Mouse (Mus musculus) brain, embryonic 18.5 days (tissue): ENCODE results near the gene Cfap46.

ENCODE experiments used
- DNase-seq: peaks from one replicate; pipeline ENCODE4 v3.0.0-alpha.2; 2012; ENCODE audit warnings: low read depth, low spot score

The Cfap46 gene

DNA sequence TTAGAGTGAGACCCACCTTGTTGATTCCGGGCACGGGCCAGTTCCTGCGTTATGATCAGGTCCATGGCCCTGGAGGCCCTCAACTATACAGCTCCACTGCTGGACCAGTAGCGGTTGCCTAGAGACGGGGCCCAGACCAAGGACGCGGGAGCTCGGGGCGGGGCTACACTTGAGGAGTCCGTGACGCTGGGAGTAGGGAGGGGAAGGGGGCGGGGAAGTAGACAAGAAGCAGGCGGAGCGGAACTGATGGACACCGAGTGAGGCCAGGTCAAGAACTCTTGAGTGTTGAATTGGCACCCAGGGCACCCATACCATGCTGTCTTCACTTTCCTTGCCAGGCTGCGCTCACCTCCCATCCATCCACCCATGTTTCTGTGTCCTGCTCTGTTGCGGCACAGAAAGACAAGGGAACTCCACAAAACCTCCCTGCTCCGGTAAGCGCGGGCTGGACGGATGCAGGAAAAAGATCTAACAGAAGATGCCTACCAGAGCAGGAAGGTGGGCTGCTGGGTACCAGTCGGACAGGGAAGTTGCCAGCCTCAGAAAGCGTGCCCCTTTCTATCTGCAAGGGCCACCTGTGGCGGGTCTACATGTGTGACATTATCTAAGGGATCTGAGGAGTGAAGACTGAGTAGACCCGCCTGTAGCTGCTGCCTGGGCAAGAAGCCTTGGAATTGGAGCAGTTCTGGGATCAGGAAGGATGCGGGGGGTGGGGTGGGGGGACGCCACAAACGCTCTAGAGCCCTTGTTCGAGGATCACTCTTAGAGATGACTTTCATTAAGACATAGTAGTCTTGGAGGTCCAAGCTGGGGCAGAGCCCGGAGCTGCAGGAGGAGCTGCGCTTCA is at the start of gene Cfap46:
Gene Cfap46 (minus strand): TSS at position 112 of the 847 bp plus-strand sequence.
- DNase-seq: peak; percentile 54

DNA sequence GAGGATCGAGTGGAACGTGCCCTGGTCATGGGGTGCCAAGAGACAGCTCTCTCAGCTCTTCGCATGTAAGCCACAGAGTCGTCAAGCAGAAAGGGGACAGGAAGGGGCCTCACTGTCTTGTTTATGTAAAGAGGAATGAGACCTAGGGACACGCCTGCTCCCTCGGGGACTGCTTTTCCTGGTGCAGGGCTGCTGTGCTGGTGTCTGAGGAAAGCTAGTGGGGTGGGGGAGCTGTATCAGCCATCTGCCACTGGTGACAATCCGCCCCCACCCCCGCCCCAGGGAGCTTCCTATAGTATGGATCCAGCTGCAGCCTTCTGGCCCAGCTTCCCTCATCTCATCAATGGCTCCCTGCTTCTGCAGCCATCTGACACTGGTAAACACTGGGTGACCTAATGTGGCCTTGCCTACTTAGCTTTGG is 47.7 kb upstream of the Cfap46 start:
- DNase-seq: no peak

DNA sequence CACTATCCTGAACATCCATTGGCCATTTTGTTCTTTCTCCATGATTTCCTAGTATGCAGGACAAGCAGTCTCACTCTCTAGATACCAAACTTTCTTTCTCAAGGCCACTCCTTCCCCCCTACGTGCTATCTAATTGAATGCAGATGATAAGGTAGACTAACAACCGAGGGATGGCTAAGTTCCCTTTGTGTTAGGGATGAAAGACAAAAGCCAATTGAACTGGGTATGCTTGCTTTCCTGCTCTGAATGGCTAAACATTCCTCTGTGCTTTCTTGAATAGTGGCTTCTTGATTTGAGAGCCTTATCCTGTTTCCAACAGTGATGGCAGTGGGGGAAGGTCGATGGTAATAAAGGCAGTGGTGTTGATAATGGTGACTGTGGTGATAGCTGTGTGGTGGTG is 43.5 kb upstream of the Cfap46 start:
- DNase-seq: no peak

DNA sequence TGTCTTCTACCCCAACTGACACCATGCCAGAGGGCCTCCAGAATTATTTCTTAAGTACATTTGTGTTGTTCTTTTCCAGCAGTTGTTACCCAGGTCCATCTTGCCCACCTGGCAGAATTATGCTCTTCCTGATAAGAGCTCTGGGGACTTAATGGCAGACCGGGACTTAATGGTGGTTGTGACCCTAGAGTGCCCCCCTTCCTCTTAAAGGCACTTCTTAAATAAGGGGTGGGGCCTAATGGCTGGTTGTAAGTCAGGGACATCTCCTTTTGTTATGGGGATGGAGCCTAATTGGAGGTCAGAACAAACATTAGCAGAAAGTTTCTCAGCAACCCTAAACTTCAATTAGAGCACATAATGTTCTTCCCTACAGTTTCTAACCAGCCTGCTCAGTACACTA is 42.0 kb upstream of the Cfap46 start:
- no peak for DNase-seq

DNA sequence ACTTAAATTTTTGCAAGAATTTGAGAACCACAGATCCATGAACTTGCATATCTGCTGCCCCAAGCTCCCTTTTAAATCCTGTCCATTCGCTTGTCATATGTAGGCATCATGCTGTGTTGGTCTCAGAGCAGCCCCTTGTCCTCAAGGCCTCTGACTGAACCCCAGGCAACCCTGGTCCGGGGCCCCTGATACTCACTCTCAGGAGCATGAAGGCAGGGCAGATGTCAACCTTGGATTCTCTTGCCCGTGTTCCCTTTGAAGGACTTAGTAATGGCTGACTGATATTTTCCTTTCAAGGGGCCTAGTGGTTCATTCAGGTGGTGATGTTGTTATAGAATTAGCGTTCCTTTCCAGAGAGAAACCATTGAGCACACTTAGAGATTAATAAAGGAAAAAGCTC is 40.4 kb upstream of the Cfap46 start:
- DNase-seq: no peak

DNA sequence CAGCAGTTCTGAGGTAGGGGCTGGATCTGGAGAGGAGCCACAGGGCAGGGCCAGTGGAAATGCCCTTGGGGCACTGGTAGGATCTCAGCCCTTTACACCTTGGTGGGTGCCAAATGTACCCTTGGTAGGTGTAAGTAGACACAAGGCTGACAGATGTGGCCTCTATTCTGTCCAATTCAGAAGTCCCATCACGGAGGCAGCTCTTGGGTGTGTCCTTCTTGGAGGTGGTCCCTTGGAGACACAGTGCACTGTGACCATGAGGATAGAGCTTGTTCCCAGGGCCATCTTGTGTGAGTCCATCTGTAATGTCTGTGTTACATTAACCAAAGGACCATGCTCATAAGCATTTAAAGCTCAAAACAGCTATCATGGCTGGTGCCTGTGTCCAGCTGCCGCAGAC is 37.6 kb upstream of the Cfap46 start:
- no peak for DNase-seq

DNA sequence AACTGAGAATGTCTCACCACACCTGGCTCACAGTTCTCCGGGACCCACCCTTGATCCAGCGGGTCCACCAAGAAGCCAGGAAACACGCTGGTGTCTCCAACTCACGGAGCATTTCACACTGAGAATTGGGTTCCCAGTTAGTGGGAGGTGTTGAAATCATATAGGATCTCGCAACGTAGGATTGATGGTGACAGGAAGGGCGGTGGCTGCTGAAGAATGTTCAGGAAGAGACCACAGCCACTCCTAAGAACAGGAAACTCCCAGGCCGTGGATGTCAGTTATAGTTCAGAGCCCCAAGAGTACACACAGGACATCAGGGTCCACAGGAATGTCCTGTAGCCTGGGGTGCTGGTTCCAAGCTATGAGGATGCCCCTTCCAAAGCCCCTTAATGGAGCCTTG is 34.2 kb upstream of the Cfap46 start:
- no peak for DNase-seq

DNA sequence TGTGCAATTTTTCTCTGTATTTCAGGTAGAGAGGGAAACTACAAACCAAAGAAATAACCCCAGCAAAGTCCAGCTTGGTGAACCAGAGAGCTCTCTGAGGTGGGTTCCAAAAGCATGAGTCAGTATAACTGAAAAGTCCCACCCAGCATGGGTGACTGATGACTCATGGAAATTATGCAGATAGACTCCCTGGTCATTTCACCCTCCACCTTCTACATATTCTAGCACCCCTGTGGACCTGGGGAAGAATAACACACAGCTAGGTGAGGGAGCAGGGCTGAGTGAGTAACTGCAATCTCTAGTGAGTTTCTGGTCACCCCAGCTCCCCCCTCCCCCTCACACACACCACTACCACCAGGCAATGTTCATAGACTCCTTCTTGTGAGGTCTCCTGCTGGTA is 28.2 kb upstream of the Cfap46 start:
- DNase-seq: no peak

DNA sequence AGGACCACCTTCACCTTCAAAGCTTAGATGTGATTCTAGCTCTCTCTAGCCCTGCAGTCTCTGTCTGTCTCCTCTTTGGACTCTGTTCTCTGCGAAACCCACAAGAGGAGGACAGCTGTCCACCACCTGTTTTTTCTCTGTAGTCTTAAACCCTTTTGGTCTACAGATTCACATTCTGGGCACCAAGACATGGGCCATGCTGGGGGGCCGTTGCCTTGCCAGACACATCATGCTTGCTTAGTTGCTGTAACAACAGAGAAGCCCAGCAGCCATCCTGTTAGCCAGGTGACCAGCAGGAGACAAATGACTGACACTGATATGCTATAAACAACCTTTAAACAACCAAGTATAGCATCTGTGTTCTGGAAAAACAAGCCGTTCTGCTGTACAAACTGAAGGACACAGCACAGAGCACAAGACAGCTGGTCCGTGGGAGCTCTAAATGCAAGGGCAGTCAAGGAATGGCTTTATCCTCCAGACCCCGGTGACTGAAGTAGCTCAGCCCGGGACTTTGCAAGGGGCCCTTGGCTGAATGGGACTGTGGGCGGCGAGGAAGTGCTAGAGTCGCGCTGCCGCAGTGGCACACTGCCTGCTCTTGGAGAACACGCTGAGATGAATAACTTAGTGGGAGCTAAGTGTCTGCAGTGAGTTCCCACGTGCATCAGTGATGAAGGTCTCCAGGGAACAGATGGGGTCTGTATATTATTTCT is 22.9 kb upstream of the Cfap46 start:
- DNase-seq: no peak

DNA sequence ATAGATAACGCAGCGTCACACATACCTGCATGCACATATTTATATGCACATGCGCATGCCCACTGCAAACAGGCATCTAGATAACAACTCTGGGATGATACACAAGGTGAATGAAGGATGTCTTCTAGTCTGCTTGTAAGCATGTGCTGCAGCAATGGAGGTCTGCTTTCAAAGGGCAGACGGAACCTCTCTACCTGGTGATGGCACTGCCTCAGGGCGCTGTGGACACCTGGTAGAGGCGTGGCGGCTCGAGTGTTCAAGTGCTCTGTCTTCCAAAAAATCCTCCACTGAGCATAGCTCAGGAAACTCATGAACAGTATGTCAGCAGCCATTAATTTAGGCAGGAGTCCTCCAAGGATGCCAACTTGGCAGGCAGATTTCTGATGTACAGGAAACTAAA is 22.2 kb upstream of the Cfap46 start:
- DNase-seq: no peak

DNA sequence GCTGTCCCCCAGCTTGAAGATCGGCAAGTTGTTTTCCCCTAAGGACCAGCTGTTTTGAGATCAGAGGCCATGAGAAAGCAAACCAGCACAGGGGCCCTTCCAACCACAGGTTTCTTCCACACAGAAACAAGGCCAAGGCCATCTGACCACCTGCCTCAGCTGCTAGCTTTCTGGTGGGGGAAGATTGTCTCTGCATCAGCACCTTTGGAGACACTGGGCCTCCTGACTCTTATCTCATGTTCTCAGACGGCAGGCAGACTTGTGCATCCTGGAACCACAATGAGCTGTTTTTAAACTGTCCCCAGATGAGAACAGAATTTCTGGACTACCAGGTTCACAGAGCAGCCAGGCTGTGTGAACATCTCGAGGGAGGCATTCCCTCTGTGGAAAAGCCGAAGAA is 21.5 kb upstream of the Cfap46 start:
- no peak for DNase-seq

DNA sequence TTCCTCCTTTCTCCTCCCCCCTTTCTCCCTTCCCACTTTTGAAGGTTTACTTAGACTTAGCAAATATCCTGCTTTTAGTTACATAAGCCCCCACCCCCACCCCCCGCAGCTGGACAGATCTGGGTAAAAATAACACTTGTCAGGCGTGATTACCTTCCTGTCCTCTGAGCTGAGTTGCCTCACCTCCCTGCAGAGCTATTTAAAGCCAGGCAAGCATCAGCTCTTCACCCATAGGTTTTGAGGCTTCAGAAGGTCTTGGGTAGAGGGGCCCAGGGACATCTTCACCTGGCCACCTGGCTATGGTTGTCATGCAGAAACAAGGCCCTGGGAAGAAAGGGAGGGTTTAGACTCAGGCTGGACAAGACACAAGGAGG is 20.2 kb upstream of the Cfap46 start:
- no peak for DNase-seq

DNA sequence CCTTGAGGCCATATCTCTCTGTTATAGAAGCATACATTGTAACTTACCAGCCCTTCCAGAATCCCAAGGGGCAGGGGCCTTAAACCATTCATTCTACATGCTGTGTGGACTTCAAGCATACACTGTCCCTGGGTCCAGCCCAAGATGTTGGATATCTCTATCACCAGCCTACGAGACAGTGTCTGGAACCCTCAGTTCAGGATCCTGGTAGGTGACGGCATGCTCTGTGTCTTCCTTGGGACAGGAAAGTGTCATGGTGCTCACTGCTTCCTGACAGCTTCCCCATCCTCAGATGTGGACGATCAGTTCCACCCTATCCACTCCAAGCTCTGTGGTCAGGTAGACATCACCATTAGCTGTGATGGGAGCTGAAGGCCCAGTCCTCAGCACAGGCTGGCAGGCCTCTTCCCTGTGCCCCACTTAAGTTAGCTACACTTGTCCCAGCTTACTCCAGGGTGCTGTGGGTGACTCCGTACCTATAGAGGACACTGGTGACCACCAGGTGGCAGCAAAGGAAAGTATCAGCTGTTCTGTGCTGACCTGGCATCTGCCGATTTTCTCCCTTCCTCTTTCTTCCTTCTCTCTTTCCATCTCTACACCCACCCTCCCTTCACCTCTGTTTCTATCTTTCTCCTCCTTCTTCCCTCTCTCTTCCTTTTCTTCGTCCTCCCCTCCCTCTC is 19.7 kb upstream of the Cfap46 start:
- DNase-seq: no peak

DNA sequence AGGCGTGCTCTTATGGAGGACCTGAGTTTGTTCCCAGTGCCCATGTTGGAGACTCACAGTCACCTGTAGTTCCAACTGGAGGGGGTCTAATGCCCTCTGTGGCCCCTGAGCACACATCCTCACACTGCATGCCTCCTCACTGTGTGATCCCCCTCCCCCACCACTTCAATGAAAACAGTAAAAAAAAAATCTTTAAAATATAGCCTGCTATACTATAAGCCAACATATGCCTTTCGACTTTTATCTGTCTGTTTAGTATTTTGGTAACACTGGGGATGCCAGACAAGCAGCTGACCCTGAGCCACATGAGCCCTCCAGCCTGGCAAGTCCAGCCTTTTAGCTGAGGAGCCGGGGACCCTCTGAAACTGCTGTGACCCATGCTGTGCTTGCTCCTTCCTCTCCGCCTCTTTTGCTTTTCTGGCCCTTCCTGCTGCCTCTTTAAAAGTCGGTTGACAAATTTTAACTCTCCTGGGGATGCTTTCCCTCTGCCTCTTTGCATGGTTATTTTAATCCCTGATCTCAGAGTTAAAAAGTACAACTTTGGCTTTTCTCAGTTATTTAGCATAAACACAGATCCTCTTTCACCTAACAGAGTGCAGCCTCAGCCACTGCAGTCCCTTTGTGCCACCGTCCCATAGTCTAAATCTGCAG is 18.2 kb upstream of the Cfap46 start:
- DNase-seq: no peak

DNA sequence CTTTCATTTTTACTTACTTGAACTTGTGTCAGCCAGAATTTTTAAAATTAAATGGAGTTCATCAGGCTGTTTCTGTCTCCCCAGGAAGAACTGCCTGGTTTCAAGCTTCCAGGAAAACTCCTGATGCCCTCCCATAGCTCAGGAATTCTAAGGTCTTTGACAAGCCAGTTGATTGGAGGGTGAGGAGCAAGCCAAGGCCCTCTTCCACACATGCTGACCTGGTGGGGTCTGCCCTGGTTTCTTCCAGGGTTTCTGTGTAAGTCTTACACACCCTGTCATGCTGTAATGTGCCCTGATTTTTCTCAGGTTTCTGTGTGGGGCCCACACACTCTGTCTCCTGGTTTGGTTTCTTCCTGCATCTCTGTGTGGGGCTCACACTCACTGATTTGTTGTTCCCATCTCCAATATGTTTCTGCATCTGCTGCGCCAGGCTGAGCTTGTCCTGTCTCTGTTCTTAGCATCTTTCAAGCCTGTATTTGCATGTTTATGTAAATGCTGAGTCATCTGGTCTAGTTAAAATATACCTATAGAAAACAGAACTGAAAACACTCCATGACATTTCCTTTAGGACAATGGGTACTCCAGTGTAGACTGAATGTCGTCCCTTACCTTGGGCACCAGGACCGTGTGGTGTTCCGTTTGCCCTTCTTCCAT is 9.2 kb upstream of the Cfap46 start:
- no peak for DNase-seq

DNA sequence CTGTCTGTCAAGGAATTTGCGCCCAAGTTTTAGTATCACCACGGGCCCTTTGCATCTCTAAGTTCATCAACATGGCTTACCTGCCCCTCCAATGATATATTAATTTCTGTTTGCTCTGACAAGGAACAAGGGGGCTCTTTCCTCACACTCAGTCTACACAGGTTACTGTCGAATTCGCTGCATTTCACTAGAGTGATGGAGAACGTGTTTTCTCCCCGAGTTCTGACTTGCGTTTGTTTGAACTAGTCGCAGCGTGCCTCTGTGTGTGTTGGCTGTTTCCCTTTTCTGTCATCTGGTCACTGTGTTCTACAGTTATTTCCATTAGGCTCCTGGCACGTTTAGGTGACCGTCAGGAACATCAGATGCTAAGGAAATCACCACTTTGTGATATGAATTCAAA is 8.6 kb upstream of the Cfap46 start:
- no peak for DNase-seq

DNA sequence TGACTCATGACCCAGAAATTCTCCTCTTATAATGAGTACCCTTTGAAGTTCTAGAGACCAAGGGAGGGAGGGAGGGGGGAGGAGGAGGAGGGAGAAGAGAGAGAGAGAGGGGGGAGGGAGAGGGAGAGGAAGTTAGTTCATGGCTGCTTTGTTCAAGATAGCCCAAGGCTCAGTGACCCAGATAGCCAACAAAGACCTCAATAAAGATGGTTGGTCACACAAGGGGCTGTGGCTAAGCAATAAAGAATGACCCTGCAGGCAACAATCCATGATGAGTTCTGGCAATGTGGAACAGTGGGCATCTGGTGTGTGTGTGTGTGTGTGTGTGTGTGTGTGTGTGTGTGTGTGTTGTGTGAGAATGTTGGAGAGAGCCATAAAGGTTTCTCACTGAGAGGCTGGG is 1.7 kb upstream of the Cfap46 start:
- DNase-seq: no peak

DNA sequence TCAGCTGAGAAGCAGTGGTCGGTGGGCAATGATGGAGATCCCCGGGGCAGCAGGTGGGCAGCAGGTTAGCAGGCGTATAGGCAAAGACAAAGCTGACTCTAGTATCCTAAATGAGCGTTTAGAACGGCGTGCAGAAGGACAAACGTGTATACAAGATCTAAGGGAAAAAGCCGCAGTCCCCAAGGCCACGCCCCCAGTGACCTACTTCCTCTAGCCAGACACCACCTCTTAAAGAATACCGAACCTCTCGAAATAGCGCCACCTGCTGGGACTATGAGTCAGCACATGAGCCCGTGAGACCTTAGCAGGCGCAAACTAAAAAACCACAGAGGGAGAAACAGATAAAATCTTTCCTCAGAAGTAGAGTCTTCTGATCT is 924 bp upstream of the Cfap46 start:
- peak; percentile 78 for DNase-seq

DNA sequence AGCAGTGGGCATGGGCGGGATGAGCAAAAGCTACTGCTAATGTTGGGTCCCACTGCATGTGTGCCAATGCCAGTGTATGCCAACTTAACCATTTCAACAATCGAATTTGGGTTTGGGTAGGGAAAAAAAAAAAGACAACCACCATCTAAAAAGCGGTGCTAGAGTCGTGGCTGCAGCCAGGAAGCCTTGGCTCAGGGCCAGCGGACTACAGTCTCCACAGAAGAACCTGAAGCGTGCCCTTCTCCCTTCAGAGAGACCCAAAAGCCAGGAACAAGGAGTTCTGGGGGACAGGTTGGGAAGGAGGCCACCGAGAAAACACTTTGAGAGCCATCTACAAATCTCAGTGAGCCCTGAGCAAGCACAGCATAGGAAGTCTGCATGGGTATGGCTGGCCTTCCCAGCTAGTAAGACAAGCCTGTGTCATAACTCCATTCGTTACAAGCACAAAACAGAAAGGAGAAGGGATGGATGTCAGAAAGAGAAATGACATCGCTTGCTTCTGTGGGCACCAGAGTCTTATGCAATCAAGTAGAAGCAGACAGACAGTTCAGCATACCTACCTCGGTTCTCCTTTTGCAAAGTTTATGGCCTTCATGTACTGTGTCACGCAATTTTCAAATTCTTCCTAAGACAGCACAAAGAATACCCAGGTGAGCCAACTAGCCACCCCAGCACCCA is 1.6 kb downstream of the Cfap46 start:
- no peak for DNase-seq

DNA sequence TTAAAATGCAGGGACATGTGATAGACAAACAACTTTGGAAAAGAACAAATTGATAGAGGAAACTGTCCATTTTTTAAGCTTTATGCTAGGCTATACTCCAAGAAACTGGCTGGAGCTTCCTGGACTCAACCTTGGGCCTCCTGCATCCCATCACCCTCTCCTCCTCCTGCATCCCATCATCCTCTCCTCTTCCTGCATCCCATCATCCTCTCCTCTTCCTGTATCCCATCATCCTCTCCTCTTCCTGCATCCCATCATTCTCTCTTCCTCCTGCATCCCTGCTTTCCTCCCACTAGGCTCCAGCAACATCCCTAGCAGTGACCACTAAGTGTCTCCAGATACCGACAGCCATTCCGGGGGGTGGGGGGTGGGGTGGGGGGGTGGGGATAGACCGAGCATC is 7.2 kb downstream of the Cfap46 start:
- DNase-seq: no peak

DNA sequence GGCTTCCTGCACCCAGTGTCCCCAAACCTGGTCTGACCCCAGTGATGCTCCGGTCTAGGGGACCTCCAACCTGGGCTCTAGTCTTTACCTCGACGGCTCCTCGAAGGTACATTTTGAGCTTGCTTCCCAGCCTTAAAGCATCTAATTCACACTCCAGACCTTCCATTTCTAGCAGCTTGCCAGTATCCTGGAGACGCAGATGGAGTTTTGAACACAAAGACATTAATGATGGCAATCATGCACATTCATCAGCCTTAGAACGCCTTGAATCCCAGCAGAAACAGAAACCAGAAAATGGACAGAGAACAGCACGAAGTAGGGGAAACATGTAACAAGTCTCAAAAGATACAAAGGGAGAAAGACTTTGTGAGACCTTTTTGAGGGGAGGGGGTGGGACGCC is 16.7 kb downstream of the Cfap46 start:
- DNase-seq: peak; percentile 36
